Mouse (Mus musculus): ENCODE measurements around the gene Faap100.
"Not testable (repeated sequence)": the region's sequence is repeated elsewhere in the genome, so short reads cannot be mapped to it uniquely, and the experiment has no call there.

Gene Faap100

GRCm38 (mm10) chr11:120378611-120379540 lies at the start of gene Faap100:
Gene Faap100, minus strand, starts transcription at chr11:120378764.
- peak; percentile 90 for DNase-seq

GRCm38 (mm10) chr11:120426727-120427126 lies 48.2 kb upstream of the Faap100 start:
- DNase-seq = no peak

- peak; percentile 81 to 82 for DNase-seq
These were observed 45.2 kb upstream of the Faap100 start for GRCm38 (mm10) chr11:120423569-120424295.

- no peak for DNase-seq
These were observed 44.3 kb upstream of the Faap100 start for GRCm38 (mm10) chr11:120422651-120423568.

GRCm38 (mm10) chr11:120418592-120418991 lies 40.0 kb upstream of the Faap100 start:
- DNase-seq = no peak

- DNase-seq = no peak
These were observed 39.3 kb upstream of the Faap100 start for GRCm38 (mm10) chr11:120417852-120418251.

DNA sequence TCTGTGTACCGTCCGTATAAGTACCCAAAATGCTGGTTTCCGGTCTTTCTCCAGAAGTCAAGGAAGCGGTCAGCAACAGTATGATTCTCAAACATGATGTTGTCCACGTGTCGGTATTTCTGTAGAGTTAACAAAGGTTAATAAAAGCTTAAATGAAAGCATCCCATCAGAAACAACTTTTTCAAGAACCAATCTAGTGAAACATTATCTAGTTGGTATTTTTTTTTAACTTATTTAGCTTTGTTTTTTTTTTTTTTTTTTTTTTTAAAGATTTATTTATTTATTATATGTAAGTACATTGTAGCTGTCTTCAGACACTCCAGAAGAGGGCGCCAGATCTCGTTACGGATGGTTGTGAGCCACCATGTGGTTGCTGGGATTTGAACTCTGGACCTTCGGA lies 35.1 kb upstream of the Faap100 start:
- not testable (repeated sequence) for DNase-seq

- no peak for DNase-seq
These were observed 27.9 kb upstream of the Faap100 start for GRCm38 (mm10) chr11:120406445-120406844.

DNA sequence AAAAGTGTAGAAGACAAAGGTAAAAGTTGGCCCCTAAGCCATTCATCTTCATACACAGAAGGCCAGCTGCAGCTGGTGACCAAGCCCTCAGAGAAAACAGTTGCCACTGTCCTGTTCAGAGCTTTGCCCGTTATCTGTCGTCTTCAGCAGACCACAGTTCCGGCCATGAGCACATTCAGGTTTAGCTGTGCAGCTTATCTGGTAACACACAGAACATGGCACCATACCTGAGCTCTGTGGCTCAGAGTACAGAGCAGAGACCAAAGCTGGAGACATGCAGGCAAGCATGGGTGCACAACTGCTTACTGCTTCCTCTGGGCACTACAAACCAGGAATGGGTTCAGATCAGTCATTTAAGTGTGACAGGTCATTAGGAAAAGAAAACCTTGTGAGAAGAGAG lies 27.3 kb upstream of the Faap100 start:
- no peak for DNase-seq

DNA sequence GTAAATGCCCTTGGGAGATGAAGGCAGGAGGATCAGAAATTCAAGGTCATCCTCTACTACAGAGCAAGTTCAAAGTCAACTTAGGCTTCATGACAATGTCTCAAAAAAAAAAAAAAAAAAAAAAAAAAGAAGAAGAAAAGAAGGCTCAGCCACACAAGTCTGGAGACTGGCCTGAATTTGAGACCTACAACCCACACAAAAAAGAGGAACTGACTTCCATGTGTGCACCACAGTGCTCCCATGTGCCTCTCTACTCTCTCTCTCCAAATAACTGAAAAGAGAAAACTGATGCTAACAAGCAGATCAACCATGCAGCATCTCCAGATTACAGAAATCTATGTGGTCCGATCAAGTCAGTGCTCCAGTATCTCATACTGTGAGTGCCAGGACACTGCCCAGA lies 26.2 kb upstream of the Faap100 start:
- no peak for DNase-seq

DNA sequence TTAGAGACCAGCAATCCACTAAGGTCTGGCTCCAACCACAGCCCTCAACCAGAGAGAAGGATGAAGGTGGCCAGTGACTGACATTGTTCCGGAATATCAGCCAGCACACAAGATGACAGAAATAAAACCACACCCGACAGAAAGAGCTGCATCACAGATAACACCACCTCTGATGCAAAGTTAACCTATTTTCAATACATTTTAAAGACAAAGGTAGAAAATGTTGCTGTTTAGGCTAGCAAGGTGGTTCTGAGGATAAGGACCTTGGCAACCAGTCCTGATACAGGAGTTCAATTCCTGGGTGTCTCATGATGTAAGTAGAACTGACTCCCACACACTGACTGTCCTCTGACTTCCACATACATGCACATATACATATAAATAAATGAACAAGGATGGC lies 20.8 kb upstream of the Faap100 start:
- no peak for DNase-seq

DNA sequence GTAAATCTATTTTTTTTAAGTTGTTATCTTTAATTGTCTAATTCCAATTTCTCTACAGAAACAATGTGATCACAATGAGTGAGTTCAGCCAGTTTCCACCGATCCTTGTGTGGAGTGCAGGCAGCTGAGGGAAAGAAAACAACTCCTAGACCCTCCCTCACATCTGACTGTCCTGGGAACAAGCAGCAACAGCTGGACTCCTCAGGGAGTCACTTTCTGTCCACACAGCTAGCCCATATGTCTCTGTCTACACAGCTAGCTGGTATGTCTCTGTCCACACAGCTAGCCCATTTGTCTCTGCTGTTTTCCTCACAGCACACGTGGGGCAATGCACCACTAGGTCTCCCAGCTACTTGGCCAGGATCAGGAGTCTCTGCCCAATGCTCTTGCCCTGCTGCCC lies 19.0 kb upstream of the Faap100 start:
- no peak for DNase-seq

DNA sequence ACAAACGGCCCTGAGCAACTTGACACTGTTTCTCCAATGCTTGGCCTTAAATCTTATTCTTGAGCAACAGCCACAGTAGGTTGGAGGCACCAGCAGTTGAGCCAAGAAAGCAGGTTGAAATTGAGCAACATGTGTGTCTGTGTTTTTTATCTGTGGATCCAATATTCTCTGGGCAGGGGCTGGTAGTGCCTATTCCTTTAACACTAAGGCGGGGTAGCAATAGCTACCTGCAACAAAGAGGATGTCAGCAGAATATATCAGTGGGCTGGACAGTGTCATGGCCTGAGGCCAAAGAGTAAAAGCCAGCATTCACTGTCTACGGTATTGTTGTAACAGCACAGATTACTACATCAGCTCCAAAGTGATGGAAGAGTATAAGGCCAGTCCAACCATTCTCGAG lies 17.1 kb upstream of the Faap100 start:
- no peak for DNase-seq

GRCm38 (mm10) chr11:120388580-120388979 lies 10.0 kb upstream of the Faap100 start:
- DNase-seq = no peak

- DNase-seq = no peak
These were observed 8.6 kb upstream of the Faap100 start for GRCm38 (mm10) chr11:120387157-120387556.

GRCm38 (mm10) chr11:120386632-120387031 lies 8.1 kb upstream of the Faap100 start:
- no peak for DNase-seq

DNA sequence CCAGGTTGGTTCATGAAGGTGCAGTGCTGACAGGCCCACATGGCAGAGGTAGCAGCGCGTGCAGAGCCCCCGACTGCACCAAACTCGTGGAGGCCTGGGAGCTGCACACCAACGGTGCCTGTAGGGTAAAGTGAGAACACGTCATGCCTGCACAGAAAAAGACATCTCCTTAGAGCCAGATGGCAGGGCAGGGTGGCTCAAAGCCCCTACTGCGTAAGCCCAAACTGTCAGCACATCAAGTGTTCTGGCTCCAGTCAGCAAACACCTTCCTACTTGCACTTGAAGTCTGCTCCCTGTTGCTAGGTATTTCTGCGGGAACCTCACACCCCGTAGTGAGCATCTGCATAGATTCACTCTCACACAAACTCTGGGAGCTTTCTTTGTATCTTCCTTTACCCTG lies 3.9 kb upstream of the Faap100 start:
- no peak for DNase-seq

DNA sequence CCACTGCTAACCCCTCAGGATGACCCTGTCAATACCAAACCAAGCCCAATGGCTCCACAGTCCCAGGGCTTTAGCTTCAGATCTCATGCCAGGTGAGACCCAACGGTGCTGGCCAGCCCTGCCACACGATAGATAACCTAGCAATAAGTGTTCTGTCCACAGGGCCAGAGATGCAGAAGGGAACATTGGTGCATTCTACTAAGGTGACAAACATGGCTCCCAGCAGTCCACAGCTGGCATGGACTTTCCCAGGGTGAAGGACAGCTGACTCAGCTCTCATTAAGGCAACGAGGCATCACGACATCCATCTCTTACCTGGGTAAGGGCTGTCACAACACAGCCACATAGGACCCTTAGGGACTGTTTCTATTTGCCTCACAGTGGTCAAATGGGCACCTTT lies 2.6 kb upstream of the Faap100 start:
- DNase-seq = no peak

- no peak for DNase-seq
These were observed 1.7 kb upstream of the Faap100 start for GRCm38 (mm10) chr11:120380271-120380670.

- peak; percentile 64 to 71 for DNase-seq
These were observed 443 bp downstream of the Faap100 start for GRCm38 (mm10) chr11:120378031-120378610.

DNA sequence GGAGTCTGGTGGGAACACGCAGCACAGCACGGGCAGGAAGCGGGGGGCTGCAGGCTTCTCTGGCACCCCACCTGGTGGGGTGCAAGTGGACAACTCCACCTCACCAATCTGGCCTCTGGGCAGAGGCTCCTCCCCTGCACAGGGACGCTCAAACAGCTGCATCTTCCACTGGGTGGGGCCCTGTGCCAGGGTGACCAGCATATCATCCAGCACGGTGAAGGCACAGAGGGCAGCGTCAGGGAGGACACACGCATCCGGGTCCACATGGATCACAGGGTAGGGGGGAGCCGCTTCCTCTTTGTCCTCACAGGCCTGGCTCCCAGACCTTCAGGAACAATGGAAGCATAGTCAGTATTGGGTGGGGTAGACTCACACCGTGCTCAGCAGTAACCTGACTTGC lies 1.2 kb downstream of the Faap100 start:
- DNase-seq = peak in 1 of 2 experiments; percentile 34

All from cerebellum, postnatal 14 days (tissue).